Mouse (Mus musculus) bone marrow, adult 2 months (tissue): ENCODE data around the gene Des.

ENCODE experiments used
- CTCF ChIP-seq: fragments of 200-500 bp; IDR thresholded peaks from 2 replicates; pipeline ENCODE4 v1.5.1; 2011; ENCODE audit warnings: low read length, control low read depth; ENCODE audit not compliant: control insufficient read depth, insufficient read depth
- POLR2A ChIP-seq: fragments of 200-500 bp; IDR thresholded peaks from 2 replicates; pipeline ENCODE4 v1.6.1; 2011; ENCODE audit warnings: low read depth, mild to moderate bottlenecking, control low read depth, low read length, borderline replicate concordance; ENCODE audit not compliant: control insufficient read depth

GRCm38 (mm10) chr1:75318301-75318700, 41.8 kb upstream of the Des start:
- TF ChIP-seq POLR2A: no peak
- no peak for TF ChIP-seq CTCF
